Mouse (Mus musculus): ENCODE data around the gene Gm17617.
"Not testable (repeated sequence)": the region's sequence is repeated elsewhere in the genome, so short reads cannot be mapped to it uniquely, and the experiment has no call there.

The Gm17617 gene

DNA sequence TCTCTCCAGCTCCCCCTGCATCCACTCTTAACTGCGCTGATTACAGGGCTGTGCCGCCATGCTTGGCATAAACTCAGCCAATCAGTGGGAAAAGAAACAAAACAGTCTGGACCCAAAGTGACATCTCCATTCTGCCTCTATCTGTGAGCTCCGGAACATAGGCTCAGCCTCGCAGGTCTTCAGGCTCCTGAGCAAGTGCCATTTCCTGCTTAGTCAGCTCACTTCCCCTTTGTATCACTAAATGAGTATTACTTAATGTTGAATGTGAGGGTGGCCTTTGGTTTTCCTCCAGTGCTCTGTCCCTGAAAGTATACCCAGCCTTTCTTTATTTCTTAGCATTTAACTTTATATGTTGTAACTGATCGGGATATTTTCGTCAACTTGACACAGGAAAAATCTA lies 8.4 kb downstream of the Gm17617 start:
- no peak for DNase-seq

DNA sequence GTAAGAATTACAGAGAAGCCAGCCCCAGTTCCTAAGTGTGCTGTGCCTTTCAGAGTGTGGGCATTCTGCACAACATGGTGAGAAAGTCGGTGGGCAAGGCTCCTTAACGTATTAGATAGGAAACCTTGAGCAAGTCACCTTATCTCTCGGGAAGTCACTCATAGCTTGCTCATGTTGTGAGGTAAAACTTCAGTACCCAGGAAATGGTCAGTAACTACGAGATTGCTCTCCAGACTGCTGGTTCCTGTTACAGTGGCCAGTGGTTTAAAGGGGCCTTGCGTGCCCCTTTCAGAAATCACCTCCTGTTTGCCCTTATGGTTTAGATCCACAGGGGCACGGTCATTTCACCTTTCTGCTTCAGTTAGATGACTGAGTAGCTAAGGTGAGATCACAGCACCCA lies 19.0 kb downstream of the Gm17617 start:
- no peak for DNase-seq

DNA sequence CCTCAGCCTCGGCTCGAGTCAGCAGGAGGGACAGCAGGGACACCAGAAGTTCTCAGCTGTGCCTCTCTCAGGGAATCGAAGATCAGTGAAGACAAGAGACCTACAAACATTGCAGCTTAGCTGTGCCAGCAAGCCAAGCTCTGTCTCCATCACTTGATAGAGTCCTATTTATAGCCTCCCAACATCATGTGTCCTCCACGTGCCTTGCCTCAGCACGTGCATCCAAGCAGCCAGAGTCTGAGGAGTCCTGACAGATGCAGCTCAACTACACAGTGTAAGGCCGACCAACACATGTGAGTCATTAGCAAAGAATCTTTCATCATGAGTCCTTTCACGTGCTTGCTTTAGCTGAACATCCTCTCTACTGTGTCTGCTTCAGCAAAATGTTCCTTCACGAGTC lies 25.7 kb downstream of the Gm17617 start:
- DNase-seq: no peak

DNA sequence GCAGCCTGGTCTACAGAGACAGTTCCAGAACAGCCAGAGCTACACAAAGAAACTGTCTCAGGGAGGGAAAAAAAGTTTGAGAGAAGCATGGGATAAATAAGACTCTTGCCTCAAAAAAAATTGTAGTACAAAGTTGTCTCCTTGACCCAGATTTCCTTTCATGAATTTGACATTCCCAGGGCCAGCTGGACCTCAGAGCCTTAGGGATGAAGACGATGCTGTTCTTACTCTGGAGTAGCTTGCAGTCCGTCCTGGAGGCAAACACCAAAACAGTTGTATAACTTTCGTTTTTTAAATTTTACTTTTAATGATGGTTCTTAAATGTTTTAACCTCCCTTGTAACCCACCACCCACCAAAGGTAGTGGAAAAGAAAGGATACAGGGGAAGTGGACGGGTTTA lies 26.2 kb downstream of the Gm17617 start:
- DNase-seq: no peak

DNA sequence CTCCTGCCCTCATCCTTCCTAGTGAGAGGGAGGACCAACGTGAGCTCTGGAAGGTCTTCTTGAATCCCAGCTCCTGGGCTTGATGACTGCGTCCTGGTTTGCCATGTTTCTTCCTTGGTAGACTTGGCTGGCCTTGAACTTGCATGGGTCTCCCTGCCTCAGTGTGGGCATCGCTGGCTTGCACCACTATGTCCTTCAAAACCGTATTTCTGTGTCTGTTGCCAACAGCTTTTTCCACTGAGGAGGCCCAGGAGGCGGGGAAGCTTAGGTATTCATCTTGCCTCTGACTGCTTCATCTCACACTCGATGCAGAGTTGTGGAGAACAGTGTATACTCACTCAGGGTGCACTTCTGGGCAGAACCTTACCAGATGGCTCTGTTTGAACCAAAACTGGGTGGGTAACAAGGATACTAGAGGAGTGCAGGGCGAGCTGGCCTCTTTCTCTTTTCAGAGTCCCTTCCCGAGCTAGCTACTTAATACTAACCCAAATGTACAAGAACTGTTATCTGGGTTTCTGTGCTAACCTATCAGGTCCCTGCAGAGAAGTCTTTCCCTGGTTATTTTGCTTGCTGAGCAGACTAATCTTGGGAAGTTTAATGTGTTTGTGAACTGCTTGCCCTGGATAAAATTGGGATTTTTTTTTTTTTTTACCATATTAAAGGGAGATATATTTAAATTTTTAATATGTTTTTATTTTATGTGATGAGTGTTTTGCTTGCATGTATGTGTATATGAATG lies 27.2 kb downstream of the Gm17617 start:
- peak in 1 of 2 experiments; percentile 9 for DNase-seq

DNA sequence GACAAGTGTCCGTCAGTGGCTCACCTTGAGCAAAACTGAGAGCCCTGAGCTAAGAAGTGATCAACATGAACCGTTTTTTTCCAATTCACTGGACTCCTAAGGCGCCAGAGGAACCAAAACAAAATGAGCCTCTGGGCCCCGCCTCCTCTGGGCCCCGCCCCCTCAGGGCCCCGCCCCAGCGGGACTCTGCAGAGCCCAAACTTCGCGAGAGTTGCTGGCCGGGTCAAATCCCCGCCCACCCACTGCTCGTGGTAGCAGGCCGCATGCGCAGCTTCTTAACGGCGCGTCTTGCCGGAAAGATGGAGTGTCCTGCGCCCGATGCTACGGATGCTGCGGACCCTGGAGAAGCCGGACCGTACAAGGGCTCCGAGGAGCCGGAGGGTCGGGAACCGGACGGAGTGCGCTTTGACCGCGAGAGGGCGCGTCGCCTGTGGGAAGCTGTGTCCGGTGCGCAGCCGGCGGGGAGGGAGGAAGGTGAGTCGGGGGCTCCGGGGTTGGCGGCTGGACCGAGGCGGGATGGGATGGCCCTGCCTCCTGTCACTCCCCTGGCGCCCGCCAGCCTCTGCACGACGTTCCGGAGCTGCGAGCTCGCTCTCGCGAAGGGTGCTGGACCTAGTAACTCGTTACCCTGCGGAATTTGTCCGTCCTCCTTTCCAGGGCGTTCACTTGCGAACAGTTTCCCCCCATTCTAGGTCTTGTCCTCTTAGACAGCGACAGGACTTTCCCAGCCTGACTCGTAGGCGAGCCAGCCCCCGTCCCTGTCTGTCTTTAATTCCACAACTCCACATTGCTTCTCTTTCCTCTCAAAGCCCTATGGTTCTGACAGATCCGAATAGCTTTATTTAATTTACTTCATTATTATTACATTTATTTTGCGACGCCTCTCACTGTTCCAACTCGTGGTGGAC lies 28.0 kb downstream of the Gm17617 start, which contains the start of gene Zfp346:
Gene Zfp346, plus strand, starts transcription at position 267 of the 908 bp plus-strand sequence.
- DNase-seq: peak; percentile 99

DNA sequence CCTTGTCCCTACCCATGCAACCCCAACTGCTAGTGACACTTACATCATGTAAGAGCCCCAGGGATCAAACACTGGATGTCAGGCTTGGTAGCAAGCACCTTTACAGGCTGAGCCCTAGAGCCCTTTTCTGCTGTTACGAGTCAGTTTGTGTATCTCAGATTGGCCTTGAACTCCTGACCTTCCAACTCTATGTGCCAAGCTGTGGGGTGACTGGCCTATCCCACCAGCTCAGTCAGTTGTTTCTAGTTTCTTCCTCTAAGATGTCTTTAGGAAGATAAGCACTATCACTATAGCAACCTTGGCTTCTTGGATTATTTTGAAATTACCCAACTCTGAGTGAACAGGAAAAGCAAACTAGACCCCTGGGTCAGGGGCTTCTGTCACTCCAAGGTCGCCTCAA lies 30.0 kb downstream of the Gm17617 start:
- DNase-seq: no peak

DNA sequence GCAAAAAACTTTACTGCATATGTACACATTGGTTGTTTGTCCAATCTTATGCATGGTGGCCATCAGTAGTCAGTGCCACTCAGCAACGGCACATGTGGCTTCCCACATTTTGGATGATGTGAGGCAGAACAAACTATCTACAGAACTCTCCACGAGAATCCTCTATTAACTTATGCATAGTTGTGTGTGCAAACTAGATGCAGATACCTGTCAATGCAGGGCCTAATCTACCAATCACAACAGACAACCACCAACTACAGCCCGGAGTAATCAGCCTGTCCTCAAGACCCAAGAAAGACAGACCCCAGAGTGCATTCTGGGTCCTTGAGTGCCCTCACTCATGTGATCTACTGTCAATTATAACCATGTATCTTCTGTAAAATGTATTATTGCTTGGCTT lies 31.0 kb downstream of the Gm17617 start:
- DNase-seq: no peak

DNA sequence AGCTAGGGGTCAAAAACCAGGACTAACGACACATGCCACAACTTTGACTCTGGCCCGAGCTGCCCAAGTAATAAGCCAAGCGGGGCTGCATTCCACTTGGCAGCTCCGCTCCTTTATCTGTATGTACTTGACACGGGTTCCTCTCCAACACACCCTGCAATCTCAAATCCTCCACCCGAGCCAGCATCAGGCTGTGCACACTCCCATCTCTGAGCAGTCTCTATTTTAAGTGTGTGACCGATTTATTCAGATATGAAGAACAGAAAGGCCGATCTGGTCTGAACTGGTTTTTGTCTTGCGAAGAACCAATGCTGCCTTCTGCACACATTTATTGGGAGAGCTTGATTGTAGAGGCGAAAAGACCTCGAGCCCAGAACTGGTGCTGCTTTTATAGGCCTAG lies 31.7 kb downstream of the Gm17617 start:
- no peak for DNase-seq

DNA sequence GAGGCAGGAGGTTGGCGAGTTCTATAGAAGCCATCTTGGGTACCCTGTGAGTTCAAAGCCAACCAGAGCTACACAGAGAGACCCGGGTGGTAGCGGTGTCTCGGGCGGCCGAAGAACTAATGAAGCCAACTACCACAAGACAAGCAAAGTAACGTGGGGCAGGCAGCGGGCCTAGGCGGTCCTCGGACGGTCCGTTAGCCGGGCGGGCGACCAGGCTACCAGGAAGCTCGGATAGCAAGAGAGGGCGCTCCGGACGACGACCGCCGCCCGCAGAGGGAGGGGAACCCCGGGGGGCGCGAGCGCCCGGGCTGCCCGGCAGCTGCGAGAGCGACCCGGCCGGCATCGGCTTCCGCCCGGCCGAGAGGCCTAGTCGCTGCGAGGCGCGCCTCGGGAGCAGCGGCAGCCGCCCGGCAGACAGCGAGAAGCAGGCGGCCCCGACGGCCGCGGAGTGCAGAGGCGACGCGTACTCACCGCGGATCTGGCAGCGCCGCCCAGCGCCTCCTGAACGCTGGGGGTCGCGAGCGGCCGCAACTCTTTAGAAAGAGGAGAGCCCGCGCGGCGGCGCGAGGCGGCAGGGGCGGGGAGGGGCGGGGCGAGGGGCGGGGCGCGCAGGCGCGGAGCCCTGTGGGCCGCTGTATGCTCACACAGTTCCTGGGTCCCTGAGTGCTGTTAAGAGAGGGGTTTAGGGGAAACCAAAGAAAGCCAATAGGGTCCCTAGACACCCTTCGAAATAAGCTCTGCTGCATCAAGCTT lies 33.4 kb downstream of the Gm17617 start, which contains the start of gene Uimc1:
Gene Uimc1, minus strand, starts transcription at position 575 of the 753 bp plus-strand sequence.
- peak; percentile 89 to 94 for DNase-seq

DNA sequence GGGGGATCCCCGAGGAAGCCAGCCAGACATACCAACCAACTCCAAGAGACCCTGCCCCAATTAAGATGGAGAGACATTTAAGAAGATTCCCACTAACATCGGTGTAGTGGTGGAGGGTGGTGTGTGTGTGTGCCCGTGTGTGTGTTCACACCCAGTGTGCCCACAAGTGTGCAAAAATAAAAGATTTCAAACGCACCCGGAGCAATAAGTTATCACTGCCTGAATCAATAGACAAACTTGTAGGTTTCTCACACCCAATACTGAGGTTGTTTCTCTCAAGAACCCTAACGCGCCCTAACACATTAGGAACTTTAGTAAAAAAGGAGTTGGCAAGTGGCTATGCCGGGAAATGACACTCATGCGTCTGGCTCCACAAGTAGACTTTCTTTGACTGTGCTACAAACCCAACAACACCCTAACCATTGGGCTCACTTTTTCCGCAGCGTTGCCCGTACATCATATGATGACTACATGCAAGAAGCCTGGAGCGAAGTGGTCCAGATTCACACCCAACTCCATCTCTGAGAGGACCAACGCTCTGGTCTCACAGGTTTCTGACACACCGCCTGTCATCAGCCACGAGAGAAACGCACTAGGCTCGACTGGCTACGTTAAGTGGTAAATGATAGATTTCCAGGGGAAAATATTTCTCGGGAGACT lies 34.2 kb downstream of the Gm17617 start:
- DNase-seq: peak in 1 of 2 experiments; percentile 40

DNA sequence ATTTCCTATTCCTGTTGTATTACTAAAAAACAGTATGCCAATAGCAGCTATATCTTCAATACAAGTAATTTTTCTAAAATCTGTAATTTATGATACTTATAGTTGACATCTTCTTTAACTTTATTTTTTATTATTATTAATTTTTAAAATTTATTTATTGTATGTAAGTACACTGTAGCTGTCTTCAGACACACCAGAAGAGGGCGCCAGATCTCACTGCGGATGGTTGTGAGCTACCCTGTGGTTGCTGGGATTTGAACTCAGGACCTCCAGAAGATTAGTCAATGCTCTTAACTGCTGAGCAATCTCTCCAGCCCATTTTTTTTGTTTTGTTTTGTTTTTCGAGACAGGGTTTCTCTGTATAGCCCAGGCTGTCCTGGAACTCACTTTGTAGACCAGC lies 35.5 kb downstream of the Gm17617 start:
- not testable (repeated sequence) for DNase-seq

DNA sequence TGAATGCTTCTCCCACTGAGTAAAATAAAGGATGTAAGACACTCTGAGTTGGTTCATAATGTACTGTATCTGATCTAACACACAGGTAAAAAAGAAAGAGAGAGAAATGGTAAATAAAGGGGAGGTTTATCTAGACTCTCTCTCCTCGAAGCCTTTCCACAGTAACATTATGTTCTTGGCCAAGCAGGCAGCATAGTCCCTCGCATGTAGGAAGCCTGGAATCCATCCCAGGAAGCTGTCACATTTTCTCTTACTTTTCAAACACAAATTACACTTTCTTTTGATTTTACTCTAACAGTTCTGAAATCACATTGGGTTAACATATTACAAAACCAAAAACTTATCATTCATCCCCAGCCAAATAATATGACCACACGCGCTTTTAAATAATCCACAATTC lies 40.8 kb downstream of the Gm17617 start:
- DNase-seq: no peak

All from kidney, postnatal 4 days (tissue).